Mouse (Mus musculus): ENCODE results near the gene Aip.

DNA sequence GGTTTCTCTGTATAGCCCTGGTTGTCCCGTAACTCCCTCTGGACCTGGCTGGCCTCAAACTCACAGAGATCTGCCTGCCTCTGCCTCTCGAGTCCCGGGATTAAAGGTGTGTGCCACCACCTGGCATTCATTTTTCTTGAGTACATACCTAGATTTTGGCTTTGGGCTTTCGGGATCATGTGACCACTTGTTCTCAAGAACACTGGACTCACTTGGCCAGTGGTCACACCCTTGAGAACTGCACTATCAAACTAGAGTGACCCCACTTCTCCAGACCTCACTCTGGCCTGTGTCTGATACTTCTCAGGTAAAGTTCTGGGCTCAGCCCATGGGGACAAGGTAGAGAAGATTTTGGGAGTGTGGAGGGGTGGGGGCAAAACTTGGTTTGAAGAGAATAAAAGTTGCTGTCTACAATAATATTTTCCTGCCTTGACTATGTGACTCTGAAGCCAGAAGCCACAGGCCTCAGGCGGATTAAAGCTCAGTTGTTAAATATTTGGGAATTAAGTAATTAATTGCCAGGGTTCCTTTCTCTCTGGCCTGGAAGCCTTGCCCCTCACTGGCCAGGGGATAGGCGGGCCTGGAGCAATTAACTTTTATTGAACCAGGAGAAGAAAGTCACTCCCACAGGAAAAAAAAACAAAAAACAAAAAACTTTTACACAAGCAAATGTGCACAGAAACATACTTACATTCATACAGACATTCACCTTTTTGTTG is 52.8 kb downstream of the Aip start:
- TF ChIP-seq CTCF (IDR thresholded peaks at IDR 0.05) (no peak), EP300 (IDR thresholded peaks at IDR 0.05) (no peak)
